Mouse (Mus musculus) myocyte (in vitro differentiated cells): Measurements from ENCODE around the gene Fgf3. TPM values are rescaled to one million over a fixed set of nuclear protein-coding genes. Genes with fewer than 3 reads are reported as not detected.

Experiments used
- H3K27me3 ChIP-seq: one replicate; pipeline ENCODE4 v1.6.1; 2011; ENCODE audit not compliant: control insufficient read depth, insufficient read depth, insufficient read length
- H3K36me3 ChIP-seq: one replicate; pipeline ENCODE4 v1.6.1; 2011; ENCODE audit not compliant: control insufficient read depth, insufficient read depth
- H3K4me2 ChIP-seq: one replicate; pipeline ENCODE4 v1.6.1; 2011; ENCODE audit warnings: low read depth, control low read depth
- H3K4me3 ChIP-seq: one replicate; pipeline ENCODE4 v1.5.1; 2011; ENCODE audit warnings: mild to moderate bottlenecking, control low read depth, moderate library complexity
- H3K79me2 ChIP-seq: one replicate; pipeline ENCODE4 v1.6.1; 2011; ENCODE audit not compliant: control insufficient read depth, insufficient read depth
- H3ac ChIP-seq: one replicate; pipeline ENCODE4 v1.6.1; 2011; ENCODE audit not compliant: control insufficient read depth, insufficient read length
- CEBPB ChIP-seq: IDR thresholded peaks from 2 replicates; pipeline ENCODE4 v1.6.1; 2011; ENCODE audit warnings: mild to moderate bottlenecking, moderate library complexity; ENCODE audit not compliant: poor library complexity, insufficient read depth, severe bottlenecking
- E2F4 ChIP-seq: IDR thresholded peaks from one replicate; pipeline ENCODE4 v1.6.1; 2011; ENCODE audit warnings: mild to moderate bottlenecking, control low read depth, moderate library complexity; ENCODE audit not compliant: insufficient read depth
- MAX ChIP-seq: IDR thresholded peaks from one replicate; pipeline ENCODE4 v1.6.1; 2011; ENCODE audit warnings: low read depth, mild to moderate bottlenecking, control low read depth
- MYOD1 ChIP-seq, 3 experiments: IDR thresholded peaks; one replicate each; pipeline ENCODE4 v1.6.1; 2011; ENCODE audit warnings: control low read depth in 2 of 3, low read depth in 2 of 3, mild to moderate bottlenecking in 2 of 3, moderate library complexity in 1 of 3; ENCODE audit not compliant: insufficient read length in 2 of 3, control insufficient read depth in 1 of 3
- MYOG ChIP-seq, 3 experiments: IDR thresholded peaks; one replicate each; pipeline ENCODE4 v1.6.1; 2011; ENCODE audit warnings: control low read depth in 2 of 3, low read depth in 2 of 3, mild to moderate bottlenecking in 2 of 3; ENCODE audit not compliant: insufficient read length in 2 of 3, control insufficient read depth in 1 of 3, insufficient read depth in 1 of 3
- POLR2A ChIP-seq: IDR thresholded peaks from one replicate; pipeline ENCODE4 v1.6.1; 2011; ENCODE audit warnings: low read depth, mild to moderate bottlenecking, control low read depth, moderate library complexity; ENCODE audit not compliant: insufficient read length
- POLR2AphosphoS2 ChIP-seq: IDR thresholded peaks from one replicate; pipeline ENCODE4 v1.6.1; 2011; ENCODE audit warnings: low read depth, control low read depth; ENCODE audit not compliant: insufficient read length
- REST ChIP-seq: IDR thresholded peaks from one replicate; pipeline ENCODE4 v1.6.1; 2011; ENCODE audit warnings: mild to moderate bottlenecking, control low read depth, moderate library complexity; ENCODE audit not compliant: insufficient read depth, insufficient read length
- SRF ChIP-seq: IDR thresholded peaks from one replicate; pipeline ENCODE4 v1.6.1; 2011; ENCODE audit warnings: low read depth; ENCODE audit not compliant: control insufficient read depth, insufficient read length
- TCF12 ChIP-seq: IDR thresholded peaks from one replicate; pipeline ENCODE4 v1.6.1; 2011; ENCODE audit warnings: mild to moderate bottlenecking, control low read depth; ENCODE audit not compliant: poor library complexity, insufficient read depth, severe bottlenecking
- TCF3 ChIP-seq: IDR thresholded peaks from one replicate; pipeline ENCODE4 v1.6.1; 2011; ENCODE audit warnings: low read depth, control low read depth; ENCODE audit not compliant: insufficient read length
- USF1 ChIP-seq: IDR thresholded peaks from one replicate; pipeline ENCODE4 v1.6.1; 2011; ENCODE audit warnings: low read depth, mild to moderate bottlenecking, control low read depth, moderate library complexity
- polyA plus RNA-seq: library from polyadenylated mRNA; unstranded; fragments of >200 nt; fragmentation: generic; extraction: Trizol; gene quantifications from one replicate; pipeline ENCODE4 v1.2.1, GENCODE M21; 2012; ENCODE audit warnings: missing spikeins

Fgf3 gene
- polyA plus RNA-seq, 1 experiment = not detected

GRCm38 (mm10) chr7:144857158-144857557 is 19.3 kb downstream of the Fgf3 start:
- Histone ChIP-seq H3K27me3 (peaks cover 23% of the 10 kb centered on the region), H3K4me3 (no peak overlapping the region), H3K4me2 (no peak overlapping the region), H3ac (no peak overlapping the region), H3K36me3 (no peaks in the 10 kb centered on the region), H3K79me2 (no peaks in the 10 kb centered on the region)
- TF ChIP-seq POLR2AphosphoS2 = no peak

DNA sequence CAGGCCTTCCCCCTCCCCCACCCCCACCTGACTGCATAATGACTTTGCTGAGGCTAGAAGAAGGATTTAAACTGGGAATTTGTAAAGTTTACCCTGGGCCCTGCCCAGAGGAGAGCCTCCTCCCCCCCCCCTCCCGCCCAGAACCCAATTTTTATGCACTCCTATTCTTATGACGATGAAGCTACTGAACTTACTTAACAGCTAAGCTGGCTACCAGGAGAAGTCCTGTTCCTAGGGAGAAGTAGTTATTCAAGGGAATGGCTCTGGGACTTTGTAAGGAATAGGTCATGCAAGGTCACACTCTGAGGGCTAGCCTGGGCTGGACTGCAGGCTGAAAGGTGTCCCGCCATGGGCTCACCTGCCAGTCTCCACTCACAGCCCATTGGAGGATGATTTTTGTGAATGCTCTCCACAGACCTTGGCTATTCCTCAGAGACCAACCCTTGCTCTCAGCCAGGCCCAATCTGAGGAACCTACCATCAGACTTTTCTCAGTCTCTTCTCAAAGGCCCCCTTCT is 20.0 kb downstream of the Fgf3 start:
- no peaks in the 10 kb centered on the region for H3K36me3 ChIP-seq
- H3ac ChIP-seq = no peak overlapping the region
- no peak overlapping the region for H3K4me2 ChIP-seq
- no peak for TF ChIP-seq SRF
- TF ChIP-seq E2F4 = no peak
- no peak for TF ChIP-seq MAX
- no peak for TF ChIP-seq CEBPB
- H3K4me3 ChIP-seq = no peak overlapping the region
- peaks cover 30% of the 10 kb centered on the region for H3K27me3 ChIP-seq
- H3K79me2 ChIP-seq = no peaks in the 10 kb centered on the region

- Histone ChIP-seq H3ac (no peak overlapping the region), H3K27me3 (peaks cover 35% of the 10 kb centered on the region), H3K4me2 (no peak overlapping the region), H3K36me3 (no peaks in the 10 kb centered on the region), H3K79me2 (no peaks in the 10 kb centered on the region), H3K4me3 (no peak overlapping the region)
- no peak for TF ChIP-seq TCF12
- TF ChIP-seq E2F4 = no peak
- TF ChIP-seq SRF = no peak
- TF ChIP-seq POLR2A = no peak
- TF ChIP-seq POLR2AphosphoS2 = no peak
- TF ChIP-seq REST = no peak
- no peak for TF ChIP-seq MYOG (IDR thresholded peaks at IDR 0.05; ENCODE audit: control insufficient read depth in 1 of 3, insufficient read depth in 1 of 3, insufficient read length in 2 of 3, low read depth in 2 of 3)
Measured at GRCm38 (mm10) chr7:144858702-144859101, 20.8 kb downstream of the Fgf3 start.

DNA sequence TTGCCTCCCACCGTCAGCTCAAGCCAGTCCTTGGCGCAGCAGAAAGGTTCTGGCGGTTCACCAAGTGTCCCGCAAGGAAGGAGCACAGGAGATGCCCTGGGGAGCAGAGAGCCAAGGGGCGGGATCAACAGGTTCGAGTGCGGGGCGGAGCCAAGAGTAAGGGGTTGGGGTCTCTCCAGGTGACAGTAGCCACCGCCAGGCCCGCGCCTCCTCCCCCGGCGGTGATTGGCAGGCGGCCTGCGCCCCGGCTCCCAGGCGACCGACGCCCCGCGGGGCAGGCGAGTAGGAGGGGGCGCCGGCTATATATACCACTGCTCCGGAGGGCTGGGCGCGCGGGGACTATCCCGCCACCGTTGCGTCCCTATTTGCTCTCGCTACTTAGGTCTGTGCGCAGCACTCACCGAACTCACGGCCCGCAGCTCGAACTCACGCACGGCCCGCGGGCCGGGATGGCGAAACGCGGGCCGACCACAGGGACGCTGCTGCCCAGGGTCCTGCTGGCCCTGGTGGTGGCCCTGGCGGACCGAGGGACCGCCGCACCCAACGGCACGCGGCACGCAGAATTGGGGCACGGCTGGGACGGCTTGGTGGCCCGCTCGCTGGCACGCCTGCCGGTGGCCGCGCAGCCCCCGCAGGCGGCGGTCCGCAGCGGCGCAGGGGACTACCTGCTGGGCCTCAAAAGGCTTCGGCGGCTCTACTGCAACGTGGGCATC is 23.3 kb downstream of the Fgf3 start:
- peaks cover 46% of the 10 kb centered on the region for H3K27me3 ChIP-seq
- H3K4me3 ChIP-seq = no peak overlapping the region
- no peak overlapping the region for H3K4me2 ChIP-seq
- no peak overlapping the region for H3ac ChIP-seq
- H3K79me2 ChIP-seq = no peaks in the 10 kb centered on the region
- TF ChIP-seq POLR2AphosphoS2 = no peak
- no peak for TF ChIP-seq TCF12
- no peak for TF ChIP-seq MYOG (IDR thresholded peaks at IDR 0.05; ENCODE audit: control insufficient read depth in 1 of 3, insufficient read depth in 1 of 3, insufficient read length in 2 of 3, low read depth in 2 of 3)
- no peak for TF ChIP-seq TCF3
- TF ChIP-seq MAX = no peak
- TF ChIP-seq MYOD1 (IDR thresholded peaks at IDR 0.05; ENCODE audit: control insufficient read depth in 1 of 3, insufficient read length in 2 of 3, low read depth in 2 of 3) = no peak
- TF ChIP-seq REST = no peak
- no peak for TF ChIP-seq POLR2A
- no peak for TF ChIP-seq USF1
- TF ChIP-seq SRF = no peak
- TF ChIP-seq CEBPB = no peak
- no peak for TF ChIP-seq E2F4
- H3K36me3 ChIP-seq = no peaks in the 10 kb centered on the region

DNA sequence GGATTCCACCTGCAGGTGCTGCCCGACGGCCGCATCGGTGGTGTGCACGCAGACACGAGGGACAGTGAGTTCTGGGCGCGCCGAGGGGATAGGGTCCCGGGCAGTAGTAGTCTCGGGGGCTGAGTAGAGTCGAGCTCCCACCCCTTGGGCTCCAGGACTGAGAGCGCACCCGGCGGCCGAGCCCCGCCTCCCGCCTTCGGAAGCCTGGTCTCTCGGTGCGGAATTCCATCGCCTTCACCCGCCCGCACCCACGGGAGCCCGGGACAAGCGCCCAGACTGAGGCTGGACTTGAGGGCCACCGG is 23.8 kb downstream of the Fgf3 start:
- Histone ChIP-seq H3K27me3 (peaks cover 46% of the 10 kb centered on the region), H3ac (no peak overlapping the region), H3K36me3 (no peaks in the 10 kb centered on the region), H3K4me2 (no peak overlapping the region), H3K4me3 (no peak overlapping the region), H3K79me2 (no peaks in the 10 kb centered on the region)
- TF ChIP-seq TCF3 = no peak
- no peak for TF ChIP-seq SRF
- no peak for TF ChIP-seq USF1
- no peak for TF ChIP-seq MYOD1 (IDR thresholded peaks at IDR 0.05; ENCODE audit: control insufficient read depth in 1 of 3, insufficient read length in 2 of 3, low read depth in 2 of 3)
- no peak for TF ChIP-seq MYOG (IDR thresholded peaks at IDR 0.05; ENCODE audit: control insufficient read depth in 1 of 3, insufficient read depth in 1 of 3, insufficient read length in 2 of 3, low read depth in 2 of 3)
- no peak for TF ChIP-seq POLR2AphosphoS2
- no peak for TF ChIP-seq E2F4
- TF ChIP-seq POLR2A = no peak
- no peak for TF ChIP-seq REST
- TF ChIP-seq CEBPB = no peak
- no peak for TF ChIP-seq TCF12
- no peak for TF ChIP-seq MAX
